Mouse (Mus musculus): ENCODE measurements around the gene Osbpl10. TPM values are rescaled to one million over a fixed set of nuclear protein-coding genes. Genes with fewer than 3 reads are reported as not detected.

Gene Osbpl10
- polyA plus RNA-seq, 1 experiment = 8.3 TPM

- no peak overlapping the region for H3K9ac ChIP-seq (ENCODE audit: low read depth, poor library complexity, severe bottlenecking)
- no peak overlapping the region for H3K27ac ChIP-seq (ENCODE audit: insufficient read depth, low read length)
- no peaks in the 10 kb centered on the region for H3K4me1 ChIP-seq (ENCODE audit: control insufficient read depth, insufficient read depth, low read length)
- no peaks in the 10 kb centered on the region for H3K27me3 ChIP-seq (ENCODE audit: control insufficient read depth, insufficient read depth, low read length, poor library complexity, severe bottlenecking)
- no peaks in the 10 kb centered on the region for H3K36me3 ChIP-seq (ENCODE audit: control insufficient read depth, insufficient read depth, low read length, poor library complexity, severe bottlenecking)
- TF ChIP-seq EP300 (IDR thresholded peaks at IDR 0.05; ENCODE audit: insufficient read depth, low read depth, low read length) = no peak
- no peak for TF ChIP-seq CTCF (IDR thresholded peaks at IDR 0.05; ENCODE audit: low read depth, low read length)
- no peak for TF ChIP-seq POLR2A (IDR thresholded peaks at IDR 0.05; ENCODE audit: insufficient read depth, low read length)
- H3K4me3 ChIP-seq (ENCODE audit: low read depth, low read length) = no peak overlapping the region
- H3K9me3 ChIP-seq (replicated peaks; ENCODE audit: control insufficient read depth, insufficient read depth, low read length, poor library complexity, severe bottlenecking) = no peaks in the 10 kb centered on the region
Observed at GRCm38 (mm10) chr9:115137858-115138257, 159.5 kb downstream of the Osbpl10 start.

- Histone ChIP-seq H3K27ac (ENCODE audit: insufficient read depth, low read length) (no peak overlapping the region), H3K9me3 (replicated peaks; ENCODE audit: control insufficient read depth, insufficient read depth, low read length, poor library complexity, severe bottlenecking) (no peaks in the 10 kb centered on the region), H3K4me1 (ENCODE audit: control insufficient read depth, insufficient read depth, low read length) (no peaks in the 10 kb centered on the region), H3K36me3 (ENCODE audit: control insufficient read depth, insufficient read depth, low read length, poor library complexity, severe bottlenecking) (no peaks in the 10 kb centered on the region), H3K27me3 (ENCODE audit: control insufficient read depth, insufficient read depth, low read length, poor library complexity, severe bottlenecking) (no peaks in the 10 kb centered on the region), H3K4me3 (ENCODE audit: low read depth, low read length) (no peak overlapping the region), H3K9ac (ENCODE audit: low read depth, poor library complexity, severe bottlenecking) (no peak overlapping the region)
- TF ChIP-seq CTCF (IDR thresholded peaks at IDR 0.05; ENCODE audit: low read depth, low read length) (peak; percentile 0), POLR2A (IDR thresholded peaks at IDR 0.05; ENCODE audit: insufficient read depth, low read length) (no peak)
Observed at GRCm38 (mm10) chr9:115139597-115140332, 161.4 kb downstream of the Osbpl10 start.

GRCm38 (mm10) chr9:115147141-115147540, 168.8 kb downstream of the Osbpl10 start:
- no peak overlapping the region for H3K4me3 ChIP-seq (ENCODE audit: low read depth, low read length)
- no peak overlapping the region for H3K27ac ChIP-seq (ENCODE audit: insufficient read depth, low read length)
- H3K9ac ChIP-seq (ENCODE audit: low read depth, poor library complexity, severe bottlenecking) = no peak overlapping the region
- no peaks in the 10 kb centered on the region for H3K27me3 ChIP-seq (ENCODE audit: control insufficient read depth, insufficient read depth, low read length, poor library complexity, severe bottlenecking)
- H3K9me3 ChIP-seq (replicated peaks; ENCODE audit: control insufficient read depth, insufficient read depth, low read length, poor library complexity, severe bottlenecking) = peaks cover 6% of the 10 kb centered on the region
- no peak for TF ChIP-seq EP300 (IDR thresholded peaks at IDR 0.05; ENCODE audit: insufficient read depth, low read depth, low read length)
- TF ChIP-seq POLR2A (IDR thresholded peaks at IDR 0.05; ENCODE audit: insufficient read depth, low read length) = no peak
- TF ChIP-seq CTCF (IDR thresholded peaks at IDR 0.05; ENCODE audit: low read depth, low read length) = no peak
- no peaks in the 10 kb centered on the region for H3K36me3 ChIP-seq (ENCODE audit: control insufficient read depth, insufficient read depth, low read length, poor library complexity, severe bottlenecking)
- no peaks in the 10 kb centered on the region for H3K4me1 ChIP-seq (ENCODE audit: control insufficient read depth, insufficient read depth, low read length)

GRCm38 (mm10) chr9:115147586-115148355, 169.4 kb downstream of the Osbpl10 start:
- Histone ChIP-seq H3K9ac (ENCODE audit: low read depth, poor library complexity, severe bottlenecking) (no peak overlapping the region), H3K4me3 (ENCODE audit: low read depth, low read length) (no peak overlapping the region), H3K27me3 (ENCODE audit: control insufficient read depth, insufficient read depth, low read length, poor library complexity, severe bottlenecking) (no peaks in the 10 kb centered on the region), H3K36me3 (ENCODE audit: control insufficient read depth, insufficient read depth, low read length, poor library complexity, severe bottlenecking) (no peaks in the 10 kb centered on the region), H3K27ac (ENCODE audit: insufficient read depth, low read length) (no peak overlapping the region), H3K4me1 (ENCODE audit: control insufficient read depth, insufficient read depth, low read length) (no peaks in the 10 kb centered on the region), H3K9me3 (replicated peaks; ENCODE audit: control insufficient read depth, insufficient read depth, low read length, poor library complexity, severe bottlenecking) (peaks cover 10% of the 10 kb centered on the region)
- TF ChIP-seq CTCF (IDR thresholded peaks at IDR 0.05; ENCODE audit: low read depth, low read length) (no peak), POLR2A (IDR thresholded peaks at IDR 0.05; ENCODE audit: insufficient read depth, low read length) (no peak), EP300 (IDR thresholded peaks at IDR 0.05; ENCODE audit: insufficient read depth, low read depth, low read length) (no peak)

- TF ChIP-seq POLR2A (IDR thresholded peaks at IDR 0.05; ENCODE audit: insufficient read depth, low read length) (no peak), CTCF (IDR thresholded peaks at IDR 0.05; ENCODE audit: low read depth, low read length) (no peak), EP300 (IDR thresholded peaks at IDR 0.05; ENCODE audit: insufficient read depth, low read depth, low read length) (no peak)
- no peak overlapping the region for H3K27ac ChIP-seq (ENCODE audit: insufficient read depth, low read length)
- no peaks in the 10 kb centered on the region for H3K4me1 ChIP-seq (ENCODE audit: control insufficient read depth, insufficient read depth, low read length)
- H3K27me3 ChIP-seq (ENCODE audit: control insufficient read depth, insufficient read depth, low read length, poor library complexity, severe bottlenecking) = no peaks in the 10 kb centered on the region
- no peak overlapping the region for H3K9ac ChIP-seq (ENCODE audit: low read depth, poor library complexity, severe bottlenecking)
- no peak overlapping the region for H3K4me3 ChIP-seq (ENCODE audit: low read depth, low read length)
- peaks cover 17% of the 10 kb centered on the region for H3K9me3 ChIP-seq (replicated peaks; ENCODE audit: control insufficient read depth, insufficient read depth, low read length, poor library complexity, severe bottlenecking)
- H3K36me3 ChIP-seq (ENCODE audit: control insufficient read depth, insufficient read depth, low read length, poor library complexity, severe bottlenecking) = no peaks in the 10 kb centered on the region
Observed at GRCm38 (mm10) chr9:115149011-115149756, 170.8 kb downstream of the Osbpl10 start.

All from ES-Bruce4 (cell line).